Mouse (Mus musculus): ENCODE data around the gene Mpv17l2. TPM values are rescaled to one million over a fixed set of nuclear protein-coding genes. Genes with fewer than 3 reads are reported as not detected.
A peak's percentile ranks its signal among the peaks of the same experiment; 100 is the strongest.

The Mpv17l2 gene
- polyA plus RNA-seq, 2 experiments from 2014 or later = 35.6 to 41.7 TPM

GRCm38 (mm10) chr8:70766571-70767440 is 6.1 kb upstream of the Mpv17l2 start:
- no peak for ATAC-seq

- ATAC-seq = peak; percentile 49
Observed at GRCm38 (mm10) chr8:70765838-70766570, 5.3 kb upstream of the Mpv17l2 start.

- ATAC-seq = no peak
Observed at GRCm38 (mm10) chr8:70765329-70765728, 4.6 kb upstream of the Mpv17l2 start.

- ATAC-seq = no peak
Observed at GRCm38 (mm10) chr8:70764676-70765075, 3.9 kb upstream of the Mpv17l2 start.

GRCm38 (mm10) chr8:70764026-70764425 is 3.3 kb upstream of the Mpv17l2 start:
- ATAC-seq = no peak

GRCm38 (mm10) chr8:70763354-70763753 is 2.6 kb upstream of the Mpv17l2 start:
- ATAC-seq = no peak

- ATAC-seq = no peak
Observed at GRCm38 (mm10) chr8:70762118-70762517, 1.4 kb upstream of the Mpv17l2 start.

- ATAC-seq = no peak
Observed at GRCm38 (mm10) chr8:70760350-70760749, 396 bp downstream of the Mpv17l2 start.

GRCm38 (mm10) chr8:70758616-70759561 is 1.9 kb downstream of the Mpv17l2 start:
- ATAC-seq = no peak

- no peak for ATAC-seq
Observed at GRCm38 (mm10) chr8:70758308-70758615, 2.5 kb downstream of the Mpv17l2 start.

GRCm38 (mm10) chr8:70757523-70758307 is 3.0 kb downstream of the Mpv17l2 start:
- ATAC-seq = no peak

- no peak for ATAC-seq
Observed at GRCm38 (mm10) chr8:70756476-70757040, 4.2 kb downstream of the Mpv17l2 start.

GRCm38 (mm10) chr8:70755661-70756475 is 4.9 kb downstream of the Mpv17l2 start:
- ATAC-seq = no peak

- peak; percentile 13 for ATAC-seq
Observed at GRCm38 (mm10) chr8:70754871-70755660, 5.7 kb downstream of the Mpv17l2 start.

GRCm38 (mm10) chr8:70754043-70754870 is 6.5 kb downstream of the Mpv17l2 start, which contains the start of gene Rab3a:
Gene Rab3a (plus strand): TSS chr8:70754679.
- ATAC-seq = peak; percentile 98

- no peak for ATAC-seq
Observed at GRCm38 (mm10) chr8:70753151-70753550, 7.6 kb downstream of the Mpv17l2 start.

- ATAC-seq = no peak
Observed at GRCm38 (mm10) chr8:70752000-70752764, 8.6 kb downstream of the Mpv17l2 start.

- no peak for ATAC-seq
Observed at GRCm38 (mm10) chr8:70750128-70750680, 10.5 kb downstream of the Mpv17l2 start.

Measured in activated CD4-positive, CD25-positive, alpha-beta regulatory T cell, adult 4 months (primary cell).